Mouse (Mus musculus): ENCODE measurements around the gene Cacna2d2.
A peak's percentile ranks its signal among the peaks of the same experiment; 100 is the strongest.

Cacna2d2 gene

DNA sequence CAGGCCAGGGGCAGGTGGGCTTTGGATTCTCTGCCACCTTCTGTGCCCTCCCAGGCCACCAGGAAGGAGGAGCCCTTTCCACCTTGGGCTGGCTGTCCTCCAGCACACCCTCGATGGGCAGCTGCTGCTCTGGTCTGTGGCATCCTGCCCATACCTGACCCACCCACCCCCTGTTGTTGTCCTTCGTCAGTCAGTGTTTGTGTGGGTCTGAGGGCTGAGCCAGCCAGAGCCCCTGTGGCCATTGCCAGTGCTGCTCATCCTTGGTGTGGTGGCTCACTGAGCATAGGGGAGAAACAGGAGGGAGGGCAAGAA, 122.9 kb downstream of the Cacna2d2 start:
- TF ChIP-seq GATA4 (IDR thresholded peaks at IDR 0.05; ENCODE audit: insufficient replicate concordance, low read length), result no peak

DNA sequence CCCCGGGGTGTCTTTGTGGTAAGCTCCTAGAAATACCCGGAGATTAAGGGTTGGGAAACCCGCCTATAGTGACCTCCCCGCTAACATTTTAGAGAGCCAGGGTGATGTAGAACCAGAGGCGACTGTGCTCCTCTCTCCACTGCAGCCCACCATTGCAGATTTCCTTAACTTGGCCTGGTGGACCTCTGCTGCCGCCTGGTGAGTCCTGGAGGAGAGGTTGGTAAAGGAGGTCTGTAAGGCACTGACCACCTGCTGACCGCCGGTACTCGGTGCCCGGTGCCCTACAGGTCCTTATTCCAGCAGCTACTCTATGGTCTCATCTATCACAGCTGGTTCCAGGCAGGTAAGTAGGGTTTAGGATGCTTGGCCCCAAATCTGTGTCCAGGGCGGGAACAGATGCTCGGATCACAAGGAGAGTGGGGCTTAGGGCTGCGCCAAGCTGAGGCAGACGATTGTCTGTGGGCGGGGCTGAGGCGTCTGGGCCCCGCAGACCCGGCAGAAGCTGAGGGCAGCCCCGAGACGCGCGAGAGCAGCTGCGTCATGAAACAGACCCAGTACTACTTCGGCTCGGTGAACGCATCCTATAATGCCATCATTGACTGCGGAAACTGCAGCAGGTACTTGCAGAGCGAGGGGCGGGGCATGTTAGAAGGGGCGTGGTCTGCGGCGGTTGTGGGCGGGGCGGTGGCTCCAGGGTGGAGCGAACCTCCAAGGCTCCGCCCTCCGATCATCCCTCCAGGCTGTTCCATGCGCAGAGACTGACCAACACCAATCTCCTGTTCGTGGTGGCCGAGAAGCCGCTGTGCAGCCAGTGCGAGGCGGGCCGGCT, 127.0 kb downstream of the Cacna2d2 start:
- TF ChIP-seq GATA4 (IDR thresholded peaks at IDR 0.05; ENCODE audit: insufficient replicate concordance, low read length), result no peak

DNA sequence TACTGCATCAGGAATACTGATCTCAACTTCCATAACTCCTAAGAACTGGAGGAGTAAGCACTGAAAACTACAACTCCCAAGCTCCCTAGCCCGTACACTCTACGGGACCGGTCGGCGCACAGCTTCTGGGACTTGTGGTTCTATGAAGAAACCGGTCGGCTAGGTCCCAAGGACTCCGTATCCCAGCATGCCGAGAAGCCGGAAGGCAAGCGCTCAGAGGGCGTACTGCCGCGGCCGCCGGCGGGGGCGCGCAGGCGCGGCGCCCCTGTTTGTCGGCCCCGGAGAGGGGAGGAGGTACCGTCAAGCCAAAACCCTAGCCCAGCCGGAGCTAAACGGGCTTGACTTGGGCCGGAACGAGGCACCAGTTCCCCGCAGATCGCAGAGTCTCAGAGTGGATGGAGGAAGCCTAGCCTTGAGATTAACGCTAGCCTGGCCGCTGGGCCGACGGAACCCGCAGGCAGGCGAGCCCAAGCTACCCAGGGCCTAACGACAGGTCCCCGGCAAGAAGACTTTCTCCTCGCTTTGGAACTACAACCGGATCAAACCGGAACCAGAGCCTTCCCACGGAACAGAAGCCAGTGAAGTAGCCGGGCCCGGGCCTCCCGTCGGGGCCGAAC, 134.5 kb downstream of the Cacna2d2 start, which contains the start of gene Tmem115:
Gene Tmem115 (plus strand): TSS at position 155 of the 617 bp plus-strand sequence.
- TF ChIP-seq GATA4 (IDR thresholded peaks at IDR 0.05; ENCODE audit: insufficient replicate concordance, low read length), result peak; percentile 39; the same call in 1 of the 2 replicates

DNA sequence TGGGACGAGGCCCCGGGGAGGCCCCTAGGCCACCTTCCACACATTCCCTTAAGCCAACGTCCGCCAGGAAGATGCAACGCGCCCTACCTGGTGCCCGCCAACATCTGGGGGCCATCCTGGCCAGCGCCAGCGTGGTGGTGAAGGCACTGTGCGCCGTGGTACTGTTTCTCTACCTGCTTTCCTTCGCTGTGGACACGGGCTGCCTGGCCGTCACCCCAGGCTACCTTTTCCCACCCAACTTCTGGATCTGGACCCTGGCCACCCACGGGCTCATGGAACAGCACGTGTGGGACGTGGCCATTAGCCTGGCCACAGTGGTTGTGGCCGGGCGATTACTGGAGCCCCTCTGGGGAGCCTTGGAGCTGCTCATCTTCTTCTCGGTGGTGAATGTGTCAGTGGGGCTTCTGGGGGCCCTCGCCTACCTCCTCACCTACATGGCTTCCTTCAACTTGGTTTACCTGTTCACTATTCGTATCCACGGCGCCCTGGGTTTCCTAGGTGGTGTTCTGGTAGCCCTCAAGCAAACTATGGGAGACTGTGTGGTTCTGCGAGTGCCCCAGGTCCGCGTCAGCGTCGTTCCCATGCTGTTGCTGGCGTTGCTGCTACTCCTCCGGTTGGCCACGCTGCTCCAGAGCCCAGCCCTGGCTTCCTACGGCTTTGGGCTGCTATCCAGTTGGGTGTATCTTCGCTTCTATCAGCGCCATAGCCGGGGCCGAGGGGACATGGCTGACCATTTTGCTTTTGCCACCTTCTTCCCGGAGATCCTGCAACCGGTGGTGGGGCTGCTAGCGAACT, 135.2 kb downstream of the Cacna2d2 start:
- no peak for TF ChIP-seq GATA4 (IDR thresholded peaks at IDR 0.05; ENCODE audit: insufficient replicate concordance, low read length)

DNA sequence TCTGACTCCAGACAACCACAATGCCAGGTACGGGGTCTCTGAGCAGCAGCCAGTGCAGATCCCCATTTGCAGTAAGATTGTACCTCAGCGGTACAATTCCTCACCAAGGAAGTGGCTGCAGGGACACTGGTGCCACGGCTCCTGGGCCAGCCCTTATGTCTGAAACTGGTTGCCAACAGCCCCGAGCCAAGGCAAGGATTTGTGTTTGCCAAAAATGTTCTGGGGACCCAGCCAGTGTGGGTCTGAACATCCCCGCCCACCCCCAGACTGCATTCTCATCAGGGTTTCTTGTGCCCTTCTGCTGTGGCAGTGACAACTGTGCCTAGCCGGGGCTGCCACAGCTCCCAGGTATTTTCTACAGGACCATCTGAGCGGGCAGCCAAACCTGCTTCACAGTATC, 138.8 kb downstream of the Cacna2d2 start:
- TF ChIP-seq GATA4 (IDR thresholded peaks at IDR 0.05; ENCODE audit: insufficient replicate concordance, low read length), result no peak

DNA sequence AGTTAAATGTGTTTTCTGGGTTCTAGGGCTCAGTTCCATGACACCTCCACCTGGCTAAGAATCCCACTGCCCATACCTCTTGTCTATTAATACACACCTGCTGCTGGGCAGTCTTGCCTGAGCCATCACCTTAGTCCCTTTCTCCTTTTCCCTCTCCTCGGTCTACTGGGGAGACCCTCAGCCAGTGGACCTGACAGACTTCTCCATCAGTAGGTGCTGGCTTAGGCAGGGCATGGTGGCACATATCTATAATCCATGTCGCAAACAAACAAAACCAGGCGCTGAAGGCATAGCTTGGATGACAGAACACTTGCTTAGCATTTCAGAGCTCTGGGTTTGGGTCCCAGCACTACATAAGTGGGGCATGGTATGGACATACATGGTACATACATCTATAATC, 139.3 kb downstream of the Cacna2d2 start:
- no peak for TF ChIP-seq GATA4 (IDR thresholded peaks at IDR 0.05; ENCODE audit: insufficient replicate concordance, low read length)

DNA sequence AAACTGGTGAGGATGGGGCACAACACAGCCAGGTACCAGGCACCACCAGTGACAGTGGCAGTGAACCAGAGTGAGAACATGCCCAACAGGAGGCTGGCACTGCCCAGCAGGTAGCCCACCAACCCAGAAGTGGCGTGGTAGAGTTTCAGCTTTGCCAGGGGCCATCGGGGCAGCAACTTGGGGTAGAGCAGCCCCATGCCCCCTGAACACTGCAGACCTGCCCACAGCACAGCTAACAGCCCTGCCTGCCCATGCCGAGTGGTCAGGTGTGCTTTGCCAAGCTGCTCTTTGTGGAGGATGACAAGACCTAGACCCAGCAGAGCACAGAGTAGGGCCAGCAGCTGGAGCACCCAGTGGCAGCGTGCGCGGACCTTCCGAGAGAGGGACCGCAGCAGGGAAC, 140.5 kb downstream of the Cacna2d2 start:
- no peak for TF ChIP-seq GATA4 (IDR thresholded peaks at IDR 0.05; ENCODE audit: insufficient replicate concordance, low read length)

DNA sequence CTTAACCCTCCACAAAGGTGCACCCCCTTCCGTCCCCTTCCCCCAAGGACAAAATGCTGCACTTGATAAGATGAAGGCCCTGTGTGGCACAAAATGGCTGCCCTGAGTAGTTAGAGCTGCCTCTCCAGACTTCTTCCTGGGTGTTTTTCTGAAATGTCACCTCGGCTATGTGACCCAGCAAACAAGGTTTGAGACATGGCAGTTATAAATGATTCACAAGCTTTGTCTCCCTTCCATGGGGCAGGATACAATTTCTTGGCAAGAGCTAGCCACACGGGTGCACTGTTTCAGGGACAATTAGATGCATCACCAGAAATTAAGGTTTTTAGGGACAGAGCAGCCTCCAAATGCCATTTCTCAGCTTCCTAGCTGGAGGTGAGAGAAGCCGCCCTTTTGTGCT, 141.0 kb downstream of the Cacna2d2 start:
- TF ChIP-seq GATA4 (IDR thresholded peaks at IDR 0.05; ENCODE audit: insufficient replicate concordance, low read length), result no peak

DNA sequence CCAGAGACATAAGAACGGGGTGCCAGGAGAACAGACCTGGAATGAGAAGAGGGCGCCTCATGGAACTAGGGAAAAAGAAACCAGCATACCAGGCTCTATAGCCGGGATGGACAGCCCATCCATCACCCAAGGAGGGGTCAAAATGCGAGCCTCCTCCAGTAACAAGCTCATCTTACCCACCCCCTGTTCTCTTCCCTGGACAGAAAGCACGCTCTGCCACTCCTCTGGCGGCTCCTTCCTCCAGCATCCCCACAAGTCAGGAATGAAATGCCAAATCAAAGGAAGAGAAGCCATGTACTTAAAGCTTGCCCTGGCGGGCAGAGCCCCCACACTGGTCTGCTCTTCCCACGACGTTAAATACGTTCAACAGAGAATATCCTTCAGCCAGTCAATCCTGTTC, 141.6 kb downstream of the Cacna2d2 start:
- no peak for TF ChIP-seq GATA4 (IDR thresholded peaks at IDR 0.05; ENCODE audit: insufficient replicate concordance, low read length)

DNA sequence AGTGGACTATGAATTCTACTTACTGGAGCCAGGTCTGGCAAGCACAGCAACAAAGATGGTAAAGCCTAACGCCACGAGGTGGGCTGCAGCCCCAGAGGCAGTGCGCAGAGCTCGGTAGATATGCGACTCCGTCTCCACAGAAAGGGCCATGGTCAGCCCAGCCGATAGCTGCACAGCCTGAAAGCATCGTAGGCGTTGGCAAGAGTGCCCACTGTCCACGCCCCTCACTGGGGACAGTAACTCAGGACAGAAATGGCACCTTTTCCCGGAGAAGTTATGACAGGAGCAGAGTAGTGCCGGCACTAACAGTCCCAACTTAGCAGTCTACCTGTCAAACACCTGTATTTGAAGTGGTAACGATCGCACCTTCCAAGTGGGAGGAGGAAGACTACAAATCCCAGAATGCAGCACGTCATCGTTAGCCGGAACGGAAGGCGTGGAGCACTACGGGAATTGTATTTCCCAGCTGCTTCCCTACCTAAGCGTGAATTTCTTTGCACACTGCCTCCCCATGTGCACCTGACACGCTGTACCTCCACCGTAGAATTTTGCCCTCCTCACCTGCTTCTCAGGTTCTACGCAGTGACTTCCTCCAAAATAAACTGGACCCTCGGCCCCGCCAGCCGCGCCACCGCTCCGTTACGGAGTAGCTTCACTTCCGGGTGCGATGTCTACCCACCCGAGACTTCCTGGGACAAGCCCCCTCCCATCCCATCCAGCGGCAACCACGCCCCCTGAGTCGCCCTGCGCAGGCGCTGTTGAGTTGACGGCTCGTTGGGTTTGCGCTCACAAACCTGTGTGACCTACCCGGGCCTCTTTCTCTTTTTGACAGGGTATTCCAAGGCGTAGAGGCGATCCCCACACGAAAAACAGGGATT, 142.3 kb downstream of the Cacna2d2 start, which contains the start of the genes Cyb561d2 and Nprl2:
Gene Cyb561d2 (minus strand): TSS at position 720 of the 878 bp plus-strand sequence.
Gene Nprl2 (plus strand): TSS at position 753 of the 878 bp plus-strand sequence.
- TF ChIP-seq GATA4 (IDR thresholded peaks at IDR 0.05; ENCODE audit: insufficient replicate concordance, low read length), result no peak

DNA sequence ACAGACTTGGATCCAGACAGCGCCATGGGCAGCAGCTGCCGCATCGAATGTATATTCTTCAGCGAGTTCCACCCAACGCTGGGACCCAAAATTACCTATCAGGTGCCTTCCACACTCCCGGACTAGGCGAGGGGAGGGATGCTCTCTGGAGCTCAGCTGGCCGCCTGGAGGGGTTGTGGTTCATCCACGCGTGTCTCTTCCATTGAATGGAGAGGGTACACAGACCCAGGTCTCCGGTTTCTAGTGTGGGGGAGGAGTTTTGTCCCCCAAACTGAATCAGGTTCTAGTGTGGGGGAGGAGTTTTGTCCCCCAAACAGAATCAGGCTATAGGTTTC, 142.9 kb downstream of the Cacna2d2 start:
- TF ChIP-seq GATA4 (IDR thresholded peaks at IDR 0.05; ENCODE audit: insufficient replicate concordance, low read length), result no peak

DNA sequence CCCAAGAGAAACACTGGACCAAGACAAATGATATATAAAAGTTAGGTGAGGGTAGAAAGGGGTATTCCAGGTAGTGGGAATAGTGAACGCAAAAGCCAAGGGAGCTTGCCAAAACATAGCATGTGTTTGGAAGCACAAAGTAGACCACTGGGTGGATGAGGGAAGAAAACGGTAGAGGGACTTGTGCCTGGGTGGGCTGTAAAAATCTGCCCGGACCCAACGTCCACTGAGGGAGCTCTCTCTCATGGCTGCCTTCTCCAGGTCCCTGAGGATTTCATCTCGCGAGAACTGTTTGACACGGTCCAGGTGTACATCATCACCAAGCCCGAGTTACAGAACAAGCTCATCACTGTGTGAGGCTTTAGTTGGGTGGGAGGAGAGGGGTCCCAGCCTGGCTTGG, 143.3 kb downstream of the Cacna2d2 start:
- TF ChIP-seq GATA4 (IDR thresholded peaks at IDR 0.05; ENCODE audit: insufficient replicate concordance, low read length), result no peak

DNA sequence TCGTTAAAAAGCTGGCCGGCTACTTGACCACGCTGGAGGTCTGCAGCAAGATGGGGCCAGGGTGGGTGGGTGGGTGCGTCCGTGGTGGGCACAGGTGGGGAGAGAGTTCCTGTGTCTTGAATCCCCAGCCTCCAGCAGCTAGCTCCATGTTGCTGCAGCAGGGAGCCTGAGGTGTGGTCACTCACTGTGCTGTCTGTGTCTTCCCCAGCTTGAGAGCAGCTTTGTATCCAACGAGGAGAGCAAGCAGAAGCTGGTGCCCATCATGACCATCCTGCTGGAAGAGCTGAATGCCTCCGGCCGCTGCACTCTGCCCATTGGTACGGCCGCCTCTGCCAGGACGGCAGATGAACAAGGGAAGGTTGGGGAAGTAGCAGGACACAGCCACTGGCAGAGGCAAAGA, 143.9 kb downstream of the Cacna2d2 start:
- no peak for TF ChIP-seq GATA4 (IDR thresholded peaks at IDR 0.05; ENCODE audit: insufficient replicate concordance, low read length)

DNA sequence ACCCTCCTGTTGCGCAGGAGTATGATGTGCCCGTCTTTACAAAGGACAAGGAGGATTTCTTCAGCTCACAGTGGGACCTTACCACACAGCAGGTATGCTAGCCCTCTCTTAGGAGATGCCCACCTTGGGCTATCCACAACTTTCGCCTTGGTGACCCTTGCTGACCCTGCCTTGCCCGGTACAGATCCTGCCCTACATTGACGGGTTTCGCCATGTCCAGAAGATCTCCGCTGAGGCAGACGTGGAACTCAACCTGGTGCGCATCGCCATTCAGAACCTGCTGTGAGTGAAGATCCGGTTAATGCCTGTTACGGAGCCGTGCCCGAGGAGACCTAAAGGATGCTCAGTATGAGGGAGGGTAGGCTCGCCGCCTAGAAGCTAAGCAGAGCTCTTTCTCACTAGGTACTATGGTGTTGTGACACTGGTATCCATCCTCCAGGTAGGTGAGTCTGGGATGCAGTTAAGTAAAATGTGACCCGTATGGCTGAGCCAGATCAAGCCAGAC, 144.8 kb downstream of the Cacna2d2 start:
- TF ChIP-seq GATA4 (IDR thresholded peaks at IDR 0.05; ENCODE audit: insufficient replicate concordance, low read length), result no peak

DNA sequence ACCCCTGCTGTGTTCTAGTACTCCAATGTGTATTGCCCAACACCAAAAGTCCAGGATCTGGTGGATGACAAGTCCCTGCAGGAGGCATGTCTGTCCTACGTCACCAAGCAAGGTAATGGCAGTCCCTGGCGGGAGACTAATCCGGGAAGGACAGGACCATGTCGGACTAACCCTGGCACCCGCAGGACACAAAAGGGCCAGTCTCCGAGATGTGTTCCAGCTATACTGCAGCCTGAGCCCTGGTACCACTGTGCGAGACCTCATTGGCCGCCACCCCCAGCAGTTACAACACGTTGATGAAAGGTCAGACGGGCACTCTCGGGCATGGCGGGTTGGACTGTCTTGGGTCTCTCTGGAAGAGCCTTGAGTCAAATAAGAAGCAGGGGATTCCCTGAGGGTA, 145.3 kb downstream of the Cacna2d2 start:
- TF ChIP-seq GATA4 (IDR thresholded peaks at IDR 0.05; ENCODE audit: insufficient replicate concordance, low read length), result no peak
